Mouse (Mus musculus) c-Kit-positive CD71-negative TER-119-negative erythroid progenitor cells, embryonic 14.5 days (primary cell): ENCODE results near the gene Ribc1.

ENCODE experiments used
- DNase-seq: peaks from one replicate; pipeline ENCODE4 v3.0.0-alpha.2; 2013; ENCODE audit warnings: low read depth

The Ribc1 gene

DNA sequence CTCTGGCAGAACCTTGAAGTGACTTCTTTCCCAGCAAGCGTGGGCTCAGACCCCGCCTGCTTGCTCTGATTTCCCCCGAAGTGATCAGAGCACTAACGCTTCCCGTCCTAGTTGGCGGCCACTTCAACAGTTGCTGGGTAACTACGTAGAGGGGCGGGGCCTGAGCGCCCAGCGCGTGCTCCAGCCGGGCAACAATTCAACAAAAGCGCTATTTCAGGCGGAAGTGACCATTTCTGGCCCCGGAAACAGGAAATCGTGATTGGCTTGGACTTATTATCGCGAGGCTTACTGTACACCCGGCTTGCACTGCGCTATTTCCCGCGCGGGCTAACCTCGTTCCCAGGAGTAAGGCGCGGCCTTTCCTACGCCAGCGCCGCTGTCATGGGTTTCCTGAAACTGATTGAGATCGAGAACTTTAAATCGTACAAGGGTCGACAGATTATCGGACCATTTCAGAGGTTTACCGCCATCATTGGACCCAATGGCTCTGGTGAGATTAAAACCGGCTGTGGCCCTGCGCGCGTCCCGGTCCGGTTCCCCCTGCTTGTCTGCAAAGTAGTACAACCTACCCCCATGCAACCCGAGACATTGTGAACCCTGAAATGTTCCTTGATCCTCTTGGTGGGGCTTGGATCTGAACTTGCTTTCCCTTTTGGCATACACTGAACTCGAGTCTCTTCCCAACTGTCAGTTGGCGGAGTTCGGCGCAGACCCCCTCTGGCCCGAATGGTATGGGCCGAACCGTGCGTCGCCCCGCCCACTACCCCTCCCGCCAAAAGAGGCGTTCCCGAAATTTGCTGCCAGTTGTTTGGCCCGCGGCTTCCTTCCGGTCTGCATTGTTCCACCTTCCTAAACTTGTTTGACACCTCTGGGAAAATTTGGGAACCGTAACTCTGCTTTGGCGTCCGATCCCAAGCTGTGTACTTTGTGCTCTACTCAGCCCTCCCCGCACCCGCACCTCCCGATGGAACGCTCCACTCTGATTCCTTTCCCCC is at the start of gene Ribc1, which contains the start of gene Smc1a:
Gene Ribc1 (minus strand): TSS at position 145 of the 995 bp plus-strand sequence.
Gene Smc1a (plus strand): TSS at position 278 of the 995 bp plus-strand sequence.
- DNase-seq = peak; percentile 84

DNA sequence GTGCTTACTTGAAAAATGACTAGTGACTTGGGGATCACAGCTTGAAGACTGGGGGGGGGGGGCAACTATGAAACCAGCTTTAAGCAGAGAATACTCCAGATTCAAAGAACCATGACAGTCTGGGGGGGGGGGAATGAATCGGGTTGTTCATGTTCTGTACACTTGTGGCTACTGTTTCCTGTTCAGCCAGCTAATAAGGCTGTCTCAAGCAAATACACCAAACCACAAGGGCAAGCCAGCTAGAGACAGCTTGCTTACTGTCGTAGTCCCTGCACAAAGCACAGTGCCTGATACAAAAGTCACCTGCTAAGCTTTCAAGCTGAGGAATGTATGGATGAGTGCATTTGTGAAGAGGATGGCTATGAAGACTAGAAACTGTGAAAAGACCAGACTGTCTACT is 49.6 kb upstream of the Ribc1 start:
- DNase-seq = no peak

DNA sequence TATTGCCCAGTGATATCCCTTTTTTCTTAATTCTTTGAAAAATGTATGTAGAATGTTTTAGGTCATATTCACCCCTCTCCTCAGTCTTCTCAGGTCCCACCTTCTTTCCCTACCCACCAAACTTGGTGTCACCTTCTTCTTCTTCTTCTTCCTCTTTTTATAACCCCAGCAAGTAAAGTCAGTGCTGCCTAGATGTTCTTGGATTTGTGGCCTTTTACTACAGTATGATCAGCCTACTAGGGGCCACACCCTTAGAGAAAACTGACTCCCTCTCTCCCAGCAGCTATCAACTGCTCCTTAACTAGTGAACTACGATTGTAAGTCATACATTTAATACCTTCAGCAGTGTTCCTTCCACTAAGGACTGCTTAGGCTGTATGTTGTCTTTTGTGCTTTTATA is 38.0 kb upstream of the Ribc1 start:
- no peak for DNase-seq

DNA sequence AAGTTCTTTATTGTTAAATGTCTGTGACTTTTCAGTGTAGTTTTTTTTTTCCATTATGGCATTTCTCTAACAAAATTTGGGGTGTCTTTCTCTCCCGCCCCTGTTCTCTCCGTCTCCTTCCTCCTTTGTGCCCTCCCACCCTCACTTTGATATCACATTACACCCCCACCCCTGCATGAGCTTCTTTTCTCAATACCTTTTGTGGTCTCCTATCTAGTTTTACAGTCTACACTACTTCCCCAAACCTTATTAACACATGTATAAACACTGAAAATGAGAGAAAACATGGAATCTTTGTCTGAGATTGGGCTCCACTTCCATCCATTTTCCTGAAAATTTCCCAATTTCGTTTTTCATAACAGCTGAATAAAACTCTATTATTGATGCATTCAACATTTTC is 36.5 kb upstream of the Ribc1 start:
- DNase-seq = no peak

DNA sequence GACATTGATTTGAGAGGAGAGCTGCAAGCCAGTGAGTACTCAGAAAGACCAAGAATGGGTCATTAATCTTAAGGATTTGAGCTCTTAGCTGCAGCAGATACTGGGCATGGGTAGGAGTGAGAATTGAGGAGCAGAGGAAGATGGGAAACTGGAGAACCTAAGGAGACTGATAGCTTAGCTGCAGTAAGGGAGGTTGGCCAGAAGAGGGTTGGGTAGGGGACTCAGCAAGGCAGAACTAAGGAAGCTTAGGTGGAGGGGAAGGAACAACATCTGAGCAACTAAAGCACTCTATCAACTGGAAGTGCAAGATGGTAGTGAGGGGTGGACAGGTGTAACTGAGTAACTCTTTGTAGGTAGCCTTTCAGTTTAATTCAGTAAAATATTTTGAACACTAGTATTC is 31.1 kb upstream of the Ribc1 start:
- no peak for DNase-seq

DNA sequence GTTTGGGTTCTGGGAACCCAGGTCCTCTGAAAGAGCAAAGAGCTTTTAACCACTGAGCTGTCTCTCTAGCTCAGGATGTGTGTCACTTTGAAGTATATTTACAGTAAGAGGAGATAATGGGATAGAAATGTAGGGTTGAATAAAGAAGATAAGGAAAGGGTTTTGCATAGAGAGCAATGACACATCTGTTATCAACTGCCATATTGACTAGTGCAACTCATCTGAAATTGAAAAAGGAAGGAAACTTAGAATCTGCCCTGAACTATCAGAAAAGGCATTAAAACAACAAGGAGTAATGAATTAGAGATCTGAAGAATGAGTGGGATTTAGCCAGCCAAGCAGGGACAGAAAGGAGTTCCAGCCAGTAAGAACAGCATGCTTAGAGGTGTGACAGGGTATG is 23.8 kb upstream of the Ribc1 start:
- no peak for DNase-seq

DNA sequence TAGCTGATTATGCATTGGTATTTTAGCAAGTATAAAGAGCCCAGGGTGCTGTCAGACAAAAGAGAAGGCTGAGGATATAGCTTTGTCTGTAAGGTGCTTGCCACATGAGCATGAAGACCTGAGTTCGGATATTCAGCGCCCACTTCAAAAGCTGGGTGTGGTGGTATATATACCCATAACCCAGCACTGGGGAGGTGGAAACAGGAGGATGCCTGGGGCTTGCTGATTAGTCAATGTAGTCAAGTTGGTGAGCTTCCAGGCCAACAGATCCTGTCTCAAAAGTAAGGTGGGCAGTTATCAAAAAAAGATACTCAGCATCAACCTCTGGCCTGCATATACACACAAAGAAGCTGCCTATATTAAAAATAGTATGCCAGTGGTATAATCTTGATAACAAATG is 3.2 kb upstream of the Ribc1 start:
- DNase-seq = no peak

DNA sequence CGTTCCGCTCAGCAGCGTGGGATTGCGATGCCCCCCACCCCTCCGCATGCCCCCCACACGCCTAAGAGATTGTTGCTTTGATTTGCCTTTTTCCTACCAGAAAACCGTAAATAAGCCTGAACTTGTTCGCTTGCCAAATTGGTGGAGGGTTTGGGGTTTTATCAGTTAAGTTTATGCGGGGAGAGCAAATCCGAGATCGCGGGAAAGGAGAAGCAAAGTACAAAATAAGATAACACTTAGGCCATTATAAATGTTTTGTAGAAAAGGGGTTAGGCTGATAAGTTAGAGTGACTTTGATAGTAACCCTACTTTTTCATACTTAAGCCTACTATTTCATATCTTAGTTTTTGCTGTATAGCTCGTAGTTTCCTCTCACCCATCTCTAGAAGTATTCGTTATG is 1.1 kb upstream of the Ribc1 start:
- DNase-seq = no peak

DNA sequence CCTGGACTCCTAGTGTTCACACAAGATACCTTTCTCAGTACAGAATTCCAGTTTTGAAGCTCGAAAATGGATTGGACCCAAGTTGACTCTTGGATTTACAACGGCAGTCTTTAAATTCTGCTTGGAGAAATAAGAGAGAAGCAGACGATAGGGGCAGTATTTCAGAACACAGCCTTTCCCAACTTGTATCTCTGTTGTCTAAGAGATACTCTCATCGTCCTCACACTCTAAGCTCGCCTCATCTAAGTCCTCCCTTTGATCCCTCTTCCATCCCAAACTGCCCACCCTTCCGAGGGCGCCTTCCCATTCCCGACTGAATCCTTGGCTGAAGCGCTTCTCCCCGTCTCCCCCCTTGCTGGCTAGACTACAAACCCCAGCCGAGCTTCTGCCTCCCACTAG is 344 bp downstream of the Ribc1 start:
- no peak for DNase-seq

DNA sequence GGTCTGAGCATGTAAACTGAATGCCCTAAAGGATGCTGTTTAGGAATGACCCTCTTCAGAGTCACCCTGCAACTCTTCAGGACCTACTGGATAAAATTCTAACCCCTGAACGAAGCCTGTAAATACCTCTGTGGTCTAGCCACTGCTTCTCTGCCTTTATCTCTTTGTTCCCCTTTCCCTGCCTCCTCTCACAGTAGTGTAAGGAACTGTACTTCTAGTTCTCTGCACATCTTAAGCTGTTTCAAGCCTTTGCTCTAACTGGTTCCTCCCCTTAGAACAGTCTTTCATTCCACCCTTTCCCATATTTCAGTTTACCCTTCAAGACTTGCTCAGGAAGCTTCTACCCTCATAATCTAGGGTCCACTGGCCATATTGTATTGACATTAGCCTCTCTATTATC is 8.2 kb downstream of the Ribc1 start:
- no peak for DNase-seq

DNA sequence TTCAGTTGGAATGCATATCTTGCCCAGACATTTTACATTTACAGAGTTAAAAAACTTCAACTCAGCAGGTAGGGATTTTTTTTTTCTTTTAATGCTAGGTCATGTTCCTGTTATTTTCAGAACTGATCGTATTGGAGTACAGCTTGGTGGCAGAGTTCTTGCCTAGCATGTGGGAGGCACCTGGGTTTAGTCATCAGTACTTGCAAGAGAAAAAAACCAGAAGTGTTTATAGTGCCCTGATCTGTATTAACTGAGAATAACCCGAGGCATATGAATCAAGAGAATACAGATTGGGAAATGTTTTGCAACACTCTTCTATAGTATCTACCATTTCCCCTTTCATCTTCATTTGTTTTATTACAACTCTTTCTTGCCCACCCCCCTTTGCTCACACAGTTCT is 13.2 kb downstream of the Ribc1 start:
- no peak for DNase-seq

DNA sequence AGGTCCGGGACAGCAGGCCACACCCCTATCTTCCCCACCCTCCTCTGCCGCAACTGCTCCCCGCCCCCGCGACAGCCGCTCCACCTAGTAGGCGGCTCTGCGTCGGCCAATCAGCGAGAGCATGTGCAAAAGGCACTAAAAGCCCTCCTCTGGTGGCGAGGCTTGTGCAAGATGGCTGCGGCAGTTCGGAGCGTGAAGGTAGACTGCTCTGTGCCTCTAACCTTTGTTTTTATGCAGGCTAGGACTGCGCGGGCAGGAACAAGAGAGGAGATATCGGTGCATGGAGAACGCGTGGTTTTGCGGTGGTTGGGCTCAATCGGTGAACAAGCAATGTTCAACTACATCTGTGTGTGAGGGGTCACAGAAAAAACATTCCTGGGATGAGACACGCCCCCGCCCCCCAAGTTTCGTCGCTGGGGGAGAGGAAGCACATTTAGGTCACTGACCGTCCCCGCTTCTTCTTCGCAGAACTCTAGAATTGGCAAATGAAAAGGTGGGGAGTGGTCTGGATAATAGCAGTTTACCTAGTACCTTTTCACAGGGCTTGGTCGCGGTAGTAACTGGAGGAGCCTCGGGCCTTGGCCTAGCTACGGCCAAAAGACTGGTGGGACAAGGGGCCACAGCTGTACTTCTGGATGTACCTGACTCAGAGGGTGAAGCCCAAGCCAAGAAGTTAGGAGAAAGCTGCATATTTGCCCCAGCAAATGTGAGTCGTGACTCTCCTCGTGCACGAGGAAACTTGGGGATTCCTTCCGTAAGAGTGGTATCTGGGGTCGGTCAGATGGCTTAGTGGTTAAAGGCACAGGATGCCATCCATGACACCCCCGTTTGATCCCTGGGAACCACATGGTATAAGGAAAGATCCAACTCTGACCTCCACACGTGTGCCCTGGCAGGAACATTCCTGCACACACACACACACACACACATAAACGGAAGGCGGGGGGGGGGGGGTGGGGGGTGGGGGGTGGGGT is 14.1 kb downstream of the Ribc1 start, which contains the start of gene Hsd17b10:
Gene Hsd17b10 (plus strand): TSS at position 109 of the 974 bp plus-strand sequence.
- peak; percentile 65 for DNase-seq

DNA sequence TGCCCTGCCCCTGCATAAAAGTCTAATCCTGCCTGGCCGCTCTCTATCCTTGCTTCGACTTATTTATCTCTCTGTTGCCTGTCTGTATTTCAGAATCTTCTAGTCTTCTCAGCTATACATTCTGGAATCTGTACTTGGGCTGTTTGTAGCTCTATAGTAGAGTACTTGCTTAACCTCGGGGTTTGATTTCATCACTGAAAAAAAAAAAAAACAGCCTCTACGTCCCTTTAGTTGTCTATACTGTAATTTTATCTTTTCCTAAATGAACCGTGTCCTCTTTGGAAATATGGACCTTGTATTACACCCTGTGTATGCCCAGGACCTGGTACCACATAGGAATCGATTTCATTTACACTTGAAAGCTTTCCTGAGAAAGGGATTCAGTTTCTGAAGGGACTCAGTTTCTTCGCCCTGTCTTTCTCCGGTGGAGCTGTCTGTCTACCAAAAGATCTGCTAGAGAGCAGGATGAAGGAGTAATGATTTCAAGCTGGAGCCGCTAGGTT is 14.9 kb downstream of the Ribc1 start:
- no peak for DNase-seq

DNA sequence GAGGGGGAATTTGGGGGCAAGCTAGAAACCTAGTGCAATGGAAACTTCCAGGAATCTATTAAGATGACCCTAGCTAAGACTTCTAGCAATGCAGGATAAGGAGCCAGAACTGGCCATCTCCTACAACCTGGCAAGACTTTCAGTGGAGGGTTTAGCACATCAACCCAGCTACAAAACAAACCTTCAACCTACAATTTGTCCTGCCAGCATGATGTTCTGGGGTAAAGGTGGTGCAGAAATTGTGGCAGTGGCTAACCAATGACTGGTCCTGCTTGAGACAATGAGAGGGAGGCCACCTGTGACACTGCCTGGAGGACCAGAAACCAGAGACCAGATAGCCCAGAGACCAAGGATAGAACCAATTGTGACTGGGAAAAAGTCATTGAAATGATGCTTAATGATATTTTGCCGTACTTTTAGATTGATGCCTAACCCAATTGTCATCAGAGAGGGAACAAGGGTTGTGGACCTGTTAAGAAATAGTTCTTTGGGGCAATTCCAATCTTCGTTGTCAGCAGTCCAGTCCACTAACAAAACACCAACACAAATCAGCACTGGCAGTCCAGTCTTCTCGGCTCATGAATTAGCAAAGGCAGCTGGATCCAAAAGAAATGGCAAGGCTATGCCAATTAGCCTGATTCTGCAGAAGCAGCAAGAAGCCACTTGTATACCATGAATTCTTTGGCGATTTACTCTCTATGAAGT is 16.9 kb downstream of the Ribc1 start:
- no peak for DNase-seq
